Mouse (Mus musculus) ES-E14 (cell line): ENCODE results near the gene Arl4c. TPM values are rescaled to one million over a fixed set of nuclear protein-coding genes. Genes with fewer than 3 reads are reported as not detected.

Experiments used
- DNase-seq: peaks from one replicate; pipeline ENCODE4 v3.0.0-alpha.2; 2013; ENCODE audit warnings: low read depth, low spot score
- H3K27ac ChIP-seq: 2 replicates; pipeline ENCODE4 v1.5.1; 2012; ENCODE audit warnings: low read depth, mild to moderate bottlenecking, low read length, moderate library complexity, mixed read lengths; ENCODE audit not compliant: poor library complexity, insufficient read depth, severe bottlenecking
- H3K36me3 ChIP-seq: 2 replicates; pipeline ENCODE4 v1.6.1; 2012; ENCODE audit warnings: mild to moderate bottlenecking, low read length, moderate library complexity, mixed read lengths; ENCODE audit not compliant: control insufficient read depth, poor library complexity, insufficient read depth, severe bottlenecking
- H3K4me1 ChIP-seq, 2 experiments: fragments of 150-350 bp in 1 of 2; sonication (generic) in 1 of 2; 2 replicates each; pipeline ENCODE4 v1.6.1; 2012; ENCODE audit warnings: low read length in 2 of 2, mild to moderate bottlenecking in 1 of 2, mixed read lengths in 1 of 2; ENCODE audit not compliant: control insufficient read depth in 2 of 2, insufficient read depth in 2 of 2, poor library complexity in 1 of 2
- H3K4me3 ChIP-seq, 2 experiments: fragments of 150-350 bp in 1 of 2; sonication (generic) in 1 of 2; 2 replicates each; pipeline ENCODE4 v1.5.1; 2012; ENCODE audit warnings: low read length in 2 of 2, low read depth in 1 of 2, mild to moderate bottlenecking in 1 of 2, mixed read lengths in 1 of 2; ENCODE audit not compliant: insufficient read depth in 1 of 2, poor library complexity in 1 of 2, severe bottlenecking in 1 of 2
- H3K9ac ChIP-seq: 2 replicates; pipeline ENCODE4 v1.6.1; 2012; ENCODE audit warnings: low read depth, mild to moderate bottlenecking, low read length, mixed read lengths; ENCODE audit not compliant: poor library complexity, insufficient read depth, severe bottlenecking
- H3K9me3 ChIP-seq: fragments of 150-350 bp; sonication (generic); 2 replicates; pipeline ENCODE4 v1.6.1; 2012; ENCODE audit warnings: low read depth, mild to moderate bottlenecking, low read length; ENCODE audit not compliant: control insufficient read depth, insufficient read depth
- CHD2 ChIP-seq: IDR thresholded peaks from 2 replicates; pipeline ENCODE4 v1.6.1; 2014; ENCODE audit warnings: mild to moderate bottlenecking, low read depth, low read length, inconsistent platforms
- HCFC1 ChIP-seq: IDR thresholded peaks from 2 replicates; pipeline ENCODE4 v1.6.1; 2012; ENCODE audit warnings: low read length, inconsistent platforms, borderline replicate concordance; ENCODE audit not compliant: insufficient read depth
- MAFK ChIP-seq: IDR thresholded peaks from 2 replicates; pipeline ENCODE4 v1.6.1; 2014; ENCODE audit warnings: mild to moderate bottlenecking, low read depth, low read length, inconsistent platforms; ENCODE audit not compliant: insufficient read depth
- ZC3H11A ChIP-seq: IDR thresholded peaks from 2 replicates; pipeline ENCODE4 v1.6.1; 2012; ENCODE audit warnings: low read depth, mild to moderate bottlenecking, inconsistent platforms, low read length, borderline replicate concordance
- ZNF384 ChIP-seq: IDR thresholded peaks from 2 replicates; pipeline ENCODE4 v1.6.1; 2012; ENCODE audit warnings: low read depth, low read length, inconsistent platforms
- in situ Hi-C, 2 experiments: fragments of 600-800 bp; cut with MboI; formaldehyde crosslinking; loops; one replicate each; pipeline ENCODE4 v1.15.1; 2025; ENCODE audit warnings: low sequenced_read_pairs in 2 of 2, inconsistent platforms in 1 of 2; ENCODE audit not compliant: unreplicated experiment in 2 of 2
- total RNA-seq: library from RNA; depleted of rRNA; stranded (reverse); fragments of 300-350 nt; gene quantifications from 2 replicates; pipeline ENCODE4 v1.2.3, GENCODE M21; 2012

Arl4c gene
- total RNA-seq, 1 experiment, result 37.7 TPM

GRCm38 (mm10) chr1:88661209-88661608 is 40.8 kb downstream of the Arl4c start:
- Histone ChIP-seq H3K9ac (no peak overlapping the region), H3K36me3 (no peaks in the 10 kb centered on the region), H3K9me3 (no peaks in the 10 kb centered on the region), H3K4me3 (no peak overlapping the region), H3K4me1 (peaks cover 2 to 12% of the 10 kb centered on the region in 2 experiments; a peak in 3 of 4 replicates), H3K27ac (no peak overlapping the region)
- TF ChIP-seq HCFC1, result no peak
- TF ChIP-seq ZC3H11A, result no peak
- no peak for TF ChIP-seq ZNF384
- TF ChIP-seq MAFK, result no peak
- no peak for TF ChIP-seq CHD2
- in situ Hi-C loops, result no loop called here
- no peak for DNase-seq

DNA sequence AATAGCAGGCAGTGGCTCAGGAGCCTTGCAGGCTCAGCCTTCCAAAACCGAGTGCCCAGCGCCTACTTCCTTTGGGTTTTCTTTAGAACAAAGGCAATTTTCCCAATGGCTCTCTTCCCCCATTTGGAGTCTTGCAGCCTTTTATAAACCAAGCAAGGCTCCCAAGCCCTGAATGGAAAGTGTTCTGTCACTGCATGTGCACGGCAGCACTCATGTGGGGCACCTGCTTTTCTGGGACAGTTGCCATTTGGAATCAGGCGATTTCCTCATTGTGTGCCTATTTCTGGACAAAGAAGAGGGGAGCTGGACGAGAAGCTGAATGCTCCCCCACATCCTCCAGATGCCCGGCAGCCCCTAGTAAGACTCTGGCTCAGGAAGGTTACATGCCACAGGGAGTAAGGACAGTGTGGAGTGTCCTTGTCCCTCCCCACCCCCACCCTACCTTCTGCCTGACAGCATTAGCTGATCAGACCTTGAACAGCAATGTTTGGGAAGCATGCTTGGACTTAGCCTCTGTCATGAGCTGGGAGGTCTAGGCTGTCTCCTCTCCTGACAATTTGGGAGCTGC is 43.6 kb downstream of the Arl4c start:
- Histone ChIP-seq H3K4me1 (peaks cover 0 to 6% of the 10 kb centered on the region in 2 experiments; a peak in 1 of 4 replicates), H3K9me3 (no peaks in the 10 kb centered on the region), H3K36me3 (no peaks in the 10 kb centered on the region), H3K27ac (no peak overlapping the region), H3K9ac (no peak overlapping the region), H3K4me3 (no peak overlapping the region)
- no peak for TF ChIP-seq HCFC1
- TF ChIP-seq ZNF384, result no peak
- TF ChIP-seq ZC3H11A, result no peak
- no peak for TF ChIP-seq MAFK
- no peak for TF ChIP-seq CHD2
- in situ Hi-C loops, result no loop called here
- no peak for DNase-seq

GRCm38 (mm10) chr1:88656096-88656480 is 45.9 kb downstream of the Arl4c start:
- Histone ChIP-seq H3K36me3 (no peaks in the 10 kb centered on the region), H3K9ac (no peak overlapping the region), H3K9me3 (no peaks in the 10 kb centered on the region), H3K4me1 (peaks cover 0 to 6% of the 10 kb centered on the region in 2 experiments; a peak in 1 of 4 replicates), H3K4me3 (no peak overlapping the region), H3K27ac (no peak overlapping the region)
- TF ChIP-seq MAFK, result no peak
- no peak for TF ChIP-seq CHD2
- TF ChIP-seq ZNF384, result no peak
- TF ChIP-seq HCFC1, result no peak
- no peak for TF ChIP-seq ZC3H11A
- in situ Hi-C loops, result no loop called here
- no peak for DNase-seq

GRCm38 (mm10) chr1:88655473-88656095 is 46.4 kb downstream of the Arl4c start:
- Histone ChIP-seq H3K4me3 (no peak overlapping the region), H3K36me3 (no peaks in the 10 kb centered on the region), H3K4me1 (peaks cover 0 to 6% of the 10 kb centered on the region in 2 experiments; a peak in 1 of 4 replicates), H3K9me3 (no peaks in the 10 kb centered on the region), H3K27ac (no peak overlapping the region), H3K9ac (no peak overlapping the region)
- DNase-seq, result no peak
- in situ Hi-C loops, result no loop called here
- TF ChIP-seq ZC3H11A, result no peak
- TF ChIP-seq HCFC1, result no peak
- TF ChIP-seq ZNF384, result no peak
- TF ChIP-seq CHD2, result no peak
- TF ChIP-seq MAFK, result no peak
